Mouse (Mus musculus) C2C12 (cell line): ENCODE results near the gene Ccser1.

ENCODE experiments used
- CEBPB ChIP-seq: IDR thresholded peaks from one replicate; pipeline ENCODE4 v1.6.1; 2011; ENCODE audit warnings: low read depth, mild to moderate bottlenecking, control low read depth, moderate library complexity
- CTCF ChIP-seq: IDR thresholded peaks from one replicate; pipeline ENCODE4 v1.5.1; 2011; ENCODE audit not compliant: control insufficient read depth, insufficient read depth, insufficient read length
- FOSL1 ChIP-seq: IDR thresholded peaks from one replicate; pipeline ENCODE4 v1.8.0; 2011; ENCODE audit warnings: mild to moderate bottlenecking, low read length; ENCODE audit not compliant: poor library complexity, insufficient read depth, severe bottlenecking
- MAX ChIP-seq: IDR thresholded peaks from one replicate; pipeline ENCODE4 v1.6.1; 2011; ENCODE audit warnings: mild to moderate bottlenecking, control low read depth
- MYOD1 ChIP-seq: IDR thresholded peaks from one replicate; pipeline ENCODE4 v1.6.1; 2011; ENCODE audit warnings: low read depth; ENCODE audit not compliant: control insufficient read depth, insufficient read length
- MYOG ChIP-seq: IDR thresholded peaks from one replicate; pipeline ENCODE4 v1.6.1; 2011; ENCODE audit not compliant: control insufficient read depth, insufficient read length; ENCODE audit errors: extremely low read depth
- USF1 ChIP-seq: IDR thresholded peaks from one replicate; pipeline ENCODE4 v1.6.1; 2011; ENCODE audit warnings: low read depth, mild to moderate bottlenecking, control low read depth, moderate library complexity

DNA sequence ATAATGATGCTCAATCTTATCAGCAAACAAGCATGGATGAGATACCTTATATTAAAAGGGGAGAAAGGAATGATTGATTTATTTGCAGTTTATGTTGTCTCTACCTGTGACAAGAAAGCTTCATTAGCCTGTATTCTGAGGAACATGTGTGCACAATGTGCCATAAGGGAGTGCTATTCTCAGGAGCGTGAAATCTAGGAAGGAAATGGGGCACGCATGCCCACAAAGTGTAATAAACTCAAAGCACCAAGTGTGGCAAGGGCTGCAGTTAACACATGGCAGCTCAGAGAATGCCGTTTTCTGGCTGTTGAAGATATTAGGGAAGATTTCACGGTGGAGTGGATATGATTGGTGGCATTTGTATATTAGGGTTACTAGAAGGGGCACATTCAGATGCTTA lies 434.8 kb downstream of the Ccser1 start:
- TF ChIP-seq USF1, result no peak
- TF ChIP-seq CTCF, result no peak
- TF ChIP-seq MYOD1, result no peak
- no peak for TF ChIP-seq MAX
- no peak for TF ChIP-seq MYOG
- no peak for TF ChIP-seq FOSL1
- TF ChIP-seq CEBPB, result no peak
